Mouse (Mus musculus): ENCODE measurements around the gene Pnliprp1. TPM values are rescaled to one million over a fixed set of nuclear protein-coding genes. Genes with fewer than 3 reads are reported as not detected.

Gene Pnliprp1
- polyA plus RNA-seq, 1 experiment from 2014 or later = not detected

DNA sequence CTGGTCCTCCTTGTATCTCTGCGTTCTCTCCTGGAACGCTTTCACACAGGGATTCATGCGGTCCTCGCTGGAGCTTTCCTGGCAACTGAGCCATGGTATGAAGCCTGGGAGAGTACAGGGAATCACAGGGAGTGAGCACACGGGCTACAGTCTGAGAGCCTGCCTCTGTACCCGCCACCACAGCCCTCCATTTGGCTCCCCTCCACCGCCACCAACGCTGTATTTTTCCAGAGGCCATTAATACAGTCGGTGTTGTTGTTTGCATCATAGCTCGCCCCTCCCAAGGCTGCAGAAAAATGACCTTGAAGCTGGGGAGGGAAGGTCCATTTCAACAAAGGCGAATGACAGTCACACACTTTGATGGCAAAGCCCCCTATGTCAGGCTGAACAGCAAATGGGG lies 60.5 kb downstream of the Pnliprp1 start:
- H3K27ac ChIP-seq = no peak overlapping the region
- H3K4me2 ChIP-seq (replicated peaks) = no peak overlapping the region
- no peak overlapping the region for H3K4me3 ChIP-seq
- no peaks in the 10 kb centered on the region for H3K9me3 ChIP-seq
- no peak for ATAC-seq (ENCODE audit: low FRiP score, low read depth)
- 75% methylated on average over 11 of the region's 11 CpGs for WGBS
- H3K27me3 ChIP-seq (replicated peaks) = no peaks in the 10 kb centered on the region
- H3K4me1 ChIP-seq = 0 out of 2 replicates have a peak, but pooled peaks cover under 1% of the 10 kb centered on the region
- no peaks in the 10 kb centered on the region for H3K36me3 ChIP-seq
- H3K9ac ChIP-seq = no peak overlapping the region

Other genes with a start within 250 kb of the Pnliprp1 start
- gene Ccdc172, start 216.9 kb upstream of the Pnliprp1 start, polyA plus RNA-seq (2016; fragmentation: Nextera tagmentation; extraction: Ambion mirVana) = not detected in 2 replicates
- 0.60 TPM in 1 of 2 replicates, not detected in the other for gene Pnlip, start 76.4 kb upstream of the Pnliprp1 start, polyA plus RNA-seq (2016; fragmentation: Nextera tagmentation; extraction: Ambion mirVana)
- gene Pnliprp2, start 30.8 kb downstream of the Pnliprp1 start, polyA plus RNA-seq (2016; fragmentation: Nextera tagmentation; extraction: Ambion mirVana) = not detected in 2 replicates
- gene 1700019N19Rik, start 65.6 kb downstream of the Pnliprp1 start, polyA plus RNA-seq (2016; fragmentation: Nextera tagmentation; extraction: Ambion mirVana) = not detected in 2 replicates
- 0.41 and 0.55 TPM in 2 replicates for gene Eno4, start 214.5 kb downstream of the Pnliprp1 start, polyA plus RNA-seq (2016; fragmentation: Nextera tagmentation; extraction: Ambion mirVana)
- 67.0 and 74.2 TPM in 2 replicates for gene Hspa12a, start 214.8 kb downstream of the Pnliprp1 start, polyA plus RNA-seq (2016; fragmentation: Nextera tagmentation; extraction: Ambion mirVana)

All from neural tube, embryonic 12.5 days (tissue).